Mouse (Mus musculus): ENCODE data around the gene Pola2. TPM values are rescaled to one million over a fixed set of nuclear protein-coding genes. Genes with fewer than 3 reads are reported as not detected.

Gene Pola2
- polyA plus RNA-seq, 1 experiment from 2014 or later, result 19.4 TPM

GRCm38 (mm10) chr19:5891521-5892258 is 72.3 kb downstream of the Pola2 start:
- WGBS, result 92% methylated on average over 12 of the region's 12 CpGs
- no peak overlapping the region for H3K4me2 ChIP-seq (ENCODE audit: low read length)
- no peak overlapping the region for H3K9ac ChIP-seq (ENCODE audit: low read depth, low read length)
- H3K27me3 ChIP-seq (ENCODE audit: control insufficient read depth, insufficient read depth, low read depth, low read length), result no peaks in the 10 kb centered on the region
- H3K27ac ChIP-seq (ENCODE audit: low read length), result no peak overlapping the region
- no peak for ATAC-seq
- no peaks in the 10 kb centered on the region for H3K9me3 ChIP-seq (replicated peaks; ENCODE audit: control insufficient read depth, low read length, poor library complexity, severe bottlenecking)
- H3K4me1 ChIP-seq (ENCODE audit: control insufficient read depth, insufficient read depth, low read length), result peaks cover 25% of the 10 kb centered on the region
- H3K36me3 ChIP-seq (ENCODE audit: control insufficient read depth, insufficient read depth, low read length), result peaks cover 9% of the 10 kb centered on the region; the same call in 1 of the 2 replicates
- H3K4me3 ChIP-seq (ENCODE audit: low read depth, low read length), result no peak overlapping the region

Other genes with a start within 250 kb of the Pola2 start
- 31.3 and 38.6 TPM in 2 replicates for gene Ehbp1l1, start 237.9 kb downstream of the Pola2 start, polyA plus RNA-seq (2015; fragmentation: Nextera tagmentation; extraction: Ambion mirVana)
- gene Fam89b, start 234.5 kb downstream of the Pola2 start, polyA plus RNA-seq (2015; fragmentation: Nextera tagmentation; extraction: Ambion mirVana), result 116 and 131 TPM in 2 replicates
- gene Ltbp3, start 223.3 kb downstream of the Pola2 start, polyA plus RNA-seq (2015; fragmentation: Nextera tagmentation; extraction: Ambion mirVana), result 9.3 and 9.6 TPM in 2 replicates
- 86.3 and 86.6 TPM in 2 replicates for gene Scyl1, start 192.8 kb downstream of the Pola2 start, polyA plus RNA-seq (2015; fragmentation: Nextera tagmentation; extraction: Ambion mirVana)
- gene Frmd8, start 88.9 kb downstream of the Pola2 start, polyA plus RNA-seq (2015; fragmentation: Nextera tagmentation; extraction: Ambion mirVana), result 14.7 and 16.5 TPM in 2 replicates
- 2.0 and 2.2 TPM in 2 replicates for gene Slc25a45, start 86.4 kb downstream of the Pola2 start, polyA plus RNA-seq (2015; fragmentation: Nextera tagmentation; extraction: Ambion mirVana)
- 13.4 and 14.6 TPM in 2 replicates for gene Tigd3, start 70.1 kb downstream of the Pola2 start, polyA plus RNA-seq (2015; fragmentation: Nextera tagmentation; extraction: Ambion mirVana)
- gene Dpf2, start 51.2 kb downstream of the Pola2 start, polyA plus RNA-seq (2015; fragmentation: Nextera tagmentation; extraction: Ambion mirVana), result 105 and 121 TPM in 2 replicates
- gene Cdc42ep2, start 39.4 kb downstream of the Pola2 start, polyA plus RNA-seq (2015; fragmentation: Nextera tagmentation; extraction: Ambion mirVana), result 16.0 and 20.4 TPM in 2 replicates
- not detected in 2 replicates for gene Slc22a20, start 21.9 kb upstream of the Pola2 start, polyA plus RNA-seq (2015; fragmentation: Nextera tagmentation; extraction: Ambion mirVana)
- 3.0 and 3.2 TPM in 2 replicates for gene Capn1, start 51.7 kb upstream of the Pola2 start, polyA plus RNA-seq (2015; fragmentation: Nextera tagmentation; extraction: Ambion mirVana)
- gene Syvn1, start 82.4 kb upstream of the Pola2 start, polyA plus RNA-seq (2015; fragmentation: Nextera tagmentation; extraction: Ambion mirVana), result 31.5 and 34.5 TPM in 2 replicates
- gene Mrpl49, start 93.6 kb upstream of the Pola2 start, polyA plus RNA-seq (2015; fragmentation: Nextera tagmentation; extraction: Ambion mirVana), result 58.5 and 59.7 TPM in 2 replicates
- gene Fau, start 93.6 kb upstream of the Pola2 start, polyA plus RNA-seq (2015; fragmentation: Nextera tagmentation; extraction: Ambion mirVana), result 459 and 498 TPM in 2 replicates
- 28.2 and 30.2 TPM in 2 replicates for gene Znhit2, start 97.0 kb upstream of the Pola2 start, polyA plus RNA-seq (2015; fragmentation: Nextera tagmentation; extraction: Ambion mirVana)
- gene Tm7sf2, start 104.2 kb upstream of the Pola2 start, polyA plus RNA-seq (2015; fragmentation: Nextera tagmentation; extraction: Ambion mirVana), result 55.1 and 59.0 TPM in 2 replicates
- gene Vps51, start 113.0 kb upstream of the Pola2 start, polyA plus RNA-seq (2015; fragmentation: Nextera tagmentation; extraction: Ambion mirVana), result 86.1 and 93.9 TPM in 2 replicates
- gene Tmem262, start 115.8 kb upstream of the Pola2 start, polyA plus RNA-seq (2015; fragmentation: Nextera tagmentation; extraction: Ambion mirVana), result not detected in 2 replicates
- gene Gm28374, start 118.1 kb upstream of the Pola2 start, polyA plus RNA-seq (2015; fragmentation: Nextera tagmentation; extraction: Ambion mirVana), result 0.85 and 1.5 TPM in 2 replicates
- 80.6 and 87.3 TPM in 2 replicates for gene Zfpl1, start 120.8 kb upstream of the Pola2 start, polyA plus RNA-seq (2015; fragmentation: Nextera tagmentation; extraction: Ambion mirVana)
- gene Cdca5, start 120.8 kb upstream of the Pola2 start, polyA plus RNA-seq (2015; fragmentation: Nextera tagmentation; extraction: Ambion mirVana), result 3.7 and 4.1 TPM in 2 replicates
- not detected in 2 replicates for gene AC131692.1, start 130.2 kb upstream of the Pola2 start, polyA plus RNA-seq (2015; fragmentation: Nextera tagmentation; extraction: Ambion mirVana)
- 0.25 and 0.26 TPM in 2 replicates for gene Naaladl1, start 141.6 kb upstream of the Pola2 start, polyA plus RNA-seq (2015; fragmentation: Nextera tagmentation; extraction: Ambion mirVana)
- 44.2 and 45.2 TPM in 2 replicates for gene Sac3d1, start 154.4 kb upstream of the Pola2 start, polyA plus RNA-seq (2015; fragmentation: Nextera tagmentation; extraction: Ambion mirVana)
- 58.7 and 65.4 TPM in 2 replicates for gene Snx15, start 164.1 kb upstream of the Pola2 start, polyA plus RNA-seq (2015; fragmentation: Nextera tagmentation; extraction: Ambion mirVana)
- 0.15 TPM in 1 of 2 replicates, not detected in the other for gene Batf2, start 176.8 kb upstream of the Pola2 start, polyA plus RNA-seq (2015; fragmentation: Nextera tagmentation; extraction: Ambion mirVana)
- gene Arl2, start 177.3 kb upstream of the Pola2 start, polyA plus RNA-seq (2015; fragmentation: Nextera tagmentation; extraction: Ambion mirVana), result 133 and 151 TPM in 2 replicates
- gene Majin, start 220.2 kb upstream of the Pola2 start, polyA plus RNA-seq (2015; fragmentation: Nextera tagmentation; extraction: Ambion mirVana), result not detected in 2 replicates

All from midbrain, embryonic 16.5 days (tissue).